Mouse (Mus musculus) testis, adult 2 months (tissue): Measurements from ENCODE around the gene Rbm4.

Source experiments
- CTCF ChIP-seq: fragments of 200-500 bp; IDR thresholded peaks from 2 replicates; pipeline ENCODE4 v1.5.1; 2012; ENCODE audit warnings: low read depth, mild to moderate bottlenecking, inconsistent platforms, low read length, moderate library complexity; ENCODE audit not compliant: control insufficient read depth, insufficient read depth, insufficient replicate concordance
- POLR2A ChIP-seq: fragments of 200-500 bp; IDR thresholded peaks from 2 replicates; pipeline ENCODE4 v1.6.1; 2012; ENCODE audit warnings: low read depth, mild to moderate bottlenecking, inconsistent platforms, low read length, moderate library complexity; ENCODE audit not compliant: control insufficient read depth

- no peak for TF ChIP-seq CTCF
- TF ChIP-seq POLR2A, result no peak
These were observed 7.4 kb downstream of the Rbm4 start for GRCm38 (mm10) chr19:4786313-4786712.
